Mouse (Mus musculus): ENCODE results near the gene Ube2e1. TPM values are rescaled to one million over a fixed set of nuclear protein-coding genes. Genes with fewer than 3 reads are reported as not detected.

The Ube2e1 gene
- polyA plus RNA-seq, 1 experiment from 2014 or later, result 48.1 TPM

DNA sequence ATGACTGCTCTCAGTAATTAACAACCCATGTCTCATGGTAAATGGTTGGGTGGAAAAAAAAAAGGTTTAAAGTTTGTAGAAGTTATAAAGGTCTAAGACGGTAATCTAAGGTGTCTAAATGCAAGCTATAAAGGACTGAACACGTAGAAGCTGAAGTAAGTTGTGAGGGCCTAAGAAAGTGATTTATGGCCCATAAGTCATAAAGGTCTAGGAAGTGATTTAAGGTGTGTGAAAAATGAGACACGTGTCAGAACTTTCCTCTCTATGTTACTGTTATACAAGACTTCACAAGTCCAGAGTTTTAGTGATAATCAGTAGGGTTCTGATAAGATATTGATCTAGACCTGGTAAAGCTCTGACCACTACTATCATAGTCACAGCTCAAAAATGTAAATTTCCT is 32.7 kb upstream of the Ube2e1 start:
- Histone ChIP-seq H3K4me1 (ENCODE audit: control insufficient read depth, insufficient read depth, low read length) (no peaks in the 10 kb centered on the region), H3K4me2 (ENCODE audit: low read depth, low read length) (no peak overlapping the region), H3K4me3 (ENCODE audit: low read depth, low read length) (no peak overlapping the region), H3K9me3 (ENCODE audit: control insufficient read depth, low read length) (no peaks in the 10 kb centered on the region), H3K27me3 (replicated peaks; ENCODE audit: control insufficient read depth, insufficient read depth, low read length) (no peaks in the 10 kb centered on the region), H3K27ac (replicated peaks; ENCODE audit: low read depth, low read length) (no peak overlapping the region), H3K9ac (ENCODE audit: low read depth, low read length) (no peak overlapping the region), H3K36me3 (ENCODE audit: control insufficient read depth, insufficient read depth, low read length) (no peaks in the 10 kb centered on the region)
- ATAC-seq (ENCODE audit: low read depth) (no peak), DNase-seq (ENCODE audit: low spot score) (no peak)
- 76% methylated on average over 3 of the region's 3 CpGs for WGBS

- WGBS, result 57% methylated on average over 2 of the region's 2 CpGs
- DNase-seq (ENCODE audit: low spot score), result no peak
These were observed 24.8 kb upstream of the Ube2e1 start for GRCm38 (mm10) chr14:18356442-18356841.

GRCm38 (mm10) chr14:18355514-18356190 is 24.0 kb upstream of the Ube2e1 start:
- DNase-seq (ENCODE audit: low spot score) (no peak), ATAC-seq (ENCODE audit: low read depth) (no peak)
- Histone ChIP-seq H3K4me1 (ENCODE audit: control insufficient read depth, insufficient read depth, low read length) (no peaks in the 10 kb centered on the region), H3K4me3 (ENCODE audit: low read depth, low read length) (no peak overlapping the region), H3K27me3 (replicated peaks; ENCODE audit: control insufficient read depth, insufficient read depth, low read length) (no peaks in the 10 kb centered on the region), H3K9me3 (ENCODE audit: control insufficient read depth, low read length) (no peaks in the 10 kb centered on the region), H3K27ac (replicated peaks; ENCODE audit: low read depth, low read length) (no peak overlapping the region), H3K36me3 (ENCODE audit: control insufficient read depth, insufficient read depth, low read length) (no peaks in the 10 kb centered on the region), H3K9ac (ENCODE audit: low read depth, low read length) (no peak overlapping the region), H3K4me2 (ENCODE audit: low read depth, low read length) (no peak overlapping the region)
- 61% methylated on average over 6 of the region's 6 CpGs for WGBS

More at GRCm38 (mm10) chr14:18356442-18356841, 24.8 kb upstream of the Ube2e1 start:
- no peak overlapping the region for H3K4me2 ChIP-seq (ENCODE audit: low read depth, low read length)
- H3K36me3 ChIP-seq (ENCODE audit: control insufficient read depth, insufficient read depth, low read length), result no peaks in the 10 kb centered on the region
- no peaks in the 10 kb centered on the region for H3K9me3 ChIP-seq (ENCODE audit: control insufficient read depth, low read length)
- no peak overlapping the region for H3K27ac ChIP-seq (replicated peaks; ENCODE audit: low read depth, low read length)
- H3K4me1 ChIP-seq (ENCODE audit: control insufficient read depth, insufficient read depth, low read length), result no peaks in the 10 kb centered on the region
- H3K9ac ChIP-seq (ENCODE audit: low read depth, low read length), result no peak overlapping the region
- H3K27me3 ChIP-seq (replicated peaks; ENCODE audit: control insufficient read depth, insufficient read depth, low read length), result no peaks in the 10 kb centered on the region
- no peak for ATAC-seq (ENCODE audit: low read depth)
- no peak overlapping the region for H3K4me3 ChIP-seq (ENCODE audit: low read depth, low read length)

GRCm38 (mm10) chr14:18353525-18353924 is 21.9 kb upstream of the Ube2e1 start:
- WGBS, result 53% methylated on average over 3 of the region's 3 CpGs
- peak; percentile 24; the same call in 1 of the 2 replicates for ATAC-seq (ENCODE audit: low read depth)
- Histone ChIP-seq H3K4me1 (ENCODE audit: control insufficient read depth, insufficient read depth, low read length) (no peaks in the 10 kb centered on the region), H3K9ac (ENCODE audit: low read depth, low read length) (no peak overlapping the region), H3K4me3 (ENCODE audit: low read depth, low read length) (no peak overlapping the region), H3K36me3 (ENCODE audit: control insufficient read depth, insufficient read depth, low read length) (no peaks in the 10 kb centered on the region), H3K27me3 (replicated peaks; ENCODE audit: control insufficient read depth, insufficient read depth, low read length) (no peaks in the 10 kb centered on the region), H3K4me2 (ENCODE audit: low read depth, low read length) (no peak overlapping the region), H3K9me3 (ENCODE audit: control insufficient read depth, low read length) (no peaks in the 10 kb centered on the region), H3K27ac (replicated peaks; ENCODE audit: low read depth, low read length) (no peak overlapping the region)
- DNase-seq (ENCODE audit: low spot score), result no peak

DNA sequence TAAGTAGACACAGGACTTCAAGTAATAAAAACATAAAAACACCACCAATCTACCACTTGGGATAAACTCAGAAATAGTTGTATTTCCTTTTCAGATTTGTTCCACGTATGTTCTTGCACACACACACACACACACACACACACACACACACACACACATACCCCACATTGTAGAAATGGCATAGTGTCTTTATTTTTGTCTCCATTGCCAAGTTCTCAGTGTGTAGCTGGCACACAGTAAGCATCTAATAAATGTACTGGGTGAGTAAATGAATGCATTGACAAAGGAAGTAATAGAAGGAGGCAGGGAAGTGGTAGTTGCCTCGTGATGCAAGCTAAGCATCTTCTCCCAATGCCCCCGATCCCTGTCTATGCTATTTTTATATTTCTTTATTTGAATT is 21.3 kb upstream of the Ube2e1 start:
- no peak for ATAC-seq (ENCODE audit: low read depth)
- Histone ChIP-seq H3K4me3 (ENCODE audit: low read depth, low read length) (no peak overlapping the region), H3K36me3 (ENCODE audit: control insufficient read depth, insufficient read depth, low read length) (no peaks in the 10 kb centered on the region), H3K9ac (ENCODE audit: low read depth, low read length) (no peak overlapping the region), H3K27me3 (replicated peaks; ENCODE audit: control insufficient read depth, insufficient read depth, low read length) (no peaks in the 10 kb centered on the region), H3K9me3 (ENCODE audit: control insufficient read depth, low read length) (no peaks in the 10 kb centered on the region), H3K4me1 (ENCODE audit: control insufficient read depth, insufficient read depth, low read length) (no peaks in the 10 kb centered on the region), H3K4me2 (ENCODE audit: low read depth, low read length) (no peak overlapping the region), H3K27ac (replicated peaks; ENCODE audit: low read depth, low read length) (no peak overlapping the region)
- DNase-seq (ENCODE audit: low spot score), result no peak
- 62% methylated on average over 3 of the region's 3 CpGs for WGBS

DNA sequence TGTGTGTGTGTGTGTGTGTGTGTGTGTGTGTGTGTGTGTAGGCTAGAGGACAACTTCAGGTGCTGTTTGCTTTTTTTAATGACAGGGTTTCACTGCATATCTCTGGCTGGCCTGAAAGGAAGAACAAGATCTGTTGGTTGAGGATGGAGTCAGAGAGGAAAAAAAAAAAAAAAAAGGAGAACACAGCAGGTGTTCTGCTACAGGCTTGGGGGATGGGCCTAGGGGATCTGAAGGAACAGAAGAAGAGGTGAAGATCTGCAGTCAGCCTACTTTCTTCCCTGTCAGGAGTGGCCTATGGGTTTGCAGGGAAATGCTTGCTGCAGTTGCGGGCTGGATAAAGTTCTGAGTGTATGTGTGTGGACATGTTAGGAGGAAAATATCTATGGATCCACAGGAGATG is 19.0 kb upstream of the Ube2e1 start:
- WGBS, result 81% methylated on average over 1 of the region's 1 CpGs

GRCm38 (mm10) chr14:18349871-18350270 is 18.2 kb upstream of the Ube2e1 start:
- Histone ChIP-seq H3K27me3 (replicated peaks; ENCODE audit: control insufficient read depth, insufficient read depth, low read length) (no peaks in the 10 kb centered on the region), H3K4me3 (ENCODE audit: low read depth, low read length) (no peak overlapping the region), H3K4me2 (ENCODE audit: low read depth, low read length) (no peak overlapping the region), H3K27ac (replicated peaks; ENCODE audit: low read depth, low read length) (no peak overlapping the region), H3K4me1 (ENCODE audit: control insufficient read depth, insufficient read depth, low read length) (no peaks in the 10 kb centered on the region), H3K9me3 (ENCODE audit: control insufficient read depth, low read length) (no peaks in the 10 kb centered on the region), H3K36me3 (ENCODE audit: control insufficient read depth, insufficient read depth, low read length) (no peaks in the 10 kb centered on the region), H3K9ac (ENCODE audit: low read depth, low read length) (no peak overlapping the region)
- WGBS, result 54% methylated on average over 5 of the region's 5 CpGs
- ATAC-seq (ENCODE audit: low read depth) (no peak), DNase-seq (ENCODE audit: low spot score) (no peak)

More for the DNA sequence above, 19.0 kb upstream of the Ube2e1 start:
- H3K9ac ChIP-seq (ENCODE audit: low read depth, low read length), result no peak overlapping the region
- no peaks in the 10 kb centered on the region for H3K27me3 ChIP-seq (replicated peaks; ENCODE audit: control insufficient read depth, insufficient read depth, low read length)
- ATAC-seq (ENCODE audit: low read depth), result no peak
- no peak for DNase-seq (ENCODE audit: low spot score)
- H3K27ac ChIP-seq (replicated peaks; ENCODE audit: low read depth, low read length), result no peak overlapping the region
- H3K4me2 ChIP-seq (ENCODE audit: low read depth, low read length), result no peak overlapping the region
- no peaks in the 10 kb centered on the region for H3K36me3 ChIP-seq (ENCODE audit: control insufficient read depth, insufficient read depth, low read length)
- no peaks in the 10 kb centered on the region for H3K4me1 ChIP-seq (ENCODE audit: control insufficient read depth, insufficient read depth, low read length)
- no peak overlapping the region for H3K4me3 ChIP-seq (ENCODE audit: low read depth, low read length)
- no peaks in the 10 kb centered on the region for H3K9me3 ChIP-seq (ENCODE audit: control insufficient read depth, low read length)

- Histone ChIP-seq H3K4me3 (ENCODE audit: low read depth, low read length) (no peak overlapping the region), H3K36me3 (ENCODE audit: control insufficient read depth, insufficient read depth, low read length) (no peaks in the 10 kb centered on the region), H3K4me2 (ENCODE audit: low read depth, low read length) (no peak overlapping the region), H3K27ac (replicated peaks; ENCODE audit: low read depth, low read length) (no peak overlapping the region), H3K4me1 (ENCODE audit: control insufficient read depth, insufficient read depth, low read length) (no peaks in the 10 kb centered on the region), H3K9me3 (ENCODE audit: control insufficient read depth, low read length) (no peaks in the 10 kb centered on the region), H3K9ac (ENCODE audit: low read depth, low read length) (no peak overlapping the region), H3K27me3 (replicated peaks; ENCODE audit: control insufficient read depth, insufficient read depth, low read length) (no peaks in the 10 kb centered on the region)
- 53% methylated on average over 4 of the region's 4 CpGs for WGBS
- ATAC-seq (ENCODE audit: low read depth), result no peak
- DNase-seq (ENCODE audit: low spot score), result no peak
These were observed 11.9 kb upstream of the Ube2e1 start for GRCm38 (mm10) chr14:18343589-18343988.

DNA sequence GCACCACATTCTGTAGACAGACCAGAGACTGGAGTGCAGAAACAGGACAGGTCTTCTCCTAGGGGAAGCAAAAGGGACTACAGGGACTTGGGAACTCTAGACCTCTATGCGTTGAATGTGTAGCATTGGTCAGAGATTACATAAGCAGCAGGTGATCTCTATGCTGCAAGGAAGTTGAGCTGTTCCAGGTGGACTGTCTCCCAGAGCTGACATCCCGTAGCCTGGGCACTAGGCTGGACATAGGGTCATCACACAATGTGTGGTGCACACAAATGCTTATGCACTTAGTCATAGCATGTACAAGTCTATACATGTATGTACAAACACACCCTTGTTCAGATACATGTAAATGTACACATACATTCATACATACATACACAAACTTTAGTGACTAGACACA is 11.1 kb upstream of the Ube2e1 start:
- WGBS, result 89% methylated on average over 2 of the region's 2 CpGs
- Histone ChIP-seq H3K4me2 (ENCODE audit: low read depth, low read length) (no peak overlapping the region), H3K36me3 (ENCODE audit: control insufficient read depth, insufficient read depth, low read length) (no peaks in the 10 kb centered on the region), H3K9me3 (ENCODE audit: control insufficient read depth, low read length) (no peaks in the 10 kb centered on the region), H3K9ac (ENCODE audit: low read depth, low read length) (no peak overlapping the region), H3K4me1 (ENCODE audit: control insufficient read depth, insufficient read depth, low read length) (no peaks in the 10 kb centered on the region), H3K4me3 (ENCODE audit: low read depth, low read length) (no peak overlapping the region), H3K27ac (replicated peaks; ENCODE audit: low read depth, low read length) (no peak overlapping the region), H3K27me3 (replicated peaks; ENCODE audit: control insufficient read depth, insufficient read depth, low read length) (no peaks in the 10 kb centered on the region)
- DNase-seq (ENCODE audit: low spot score) (no peak), ATAC-seq (ENCODE audit: low read depth) (no peak)

All from embryonic facial prominence, embryonic 14.5 days (tissue).